Mouse (Mus musculus) liver, embryonic 14.5 days (tissue): ENCODE measurements around the gene Rpp14.

Source experiments
- CTCF ChIP-seq: IDR thresholded peaks from 2 replicates; pipeline ENCODE4 v1.5.1; 2016; ENCODE audit warnings: antibody characterized with exemption, low read depth, control low read depth
- EP300 ChIP-seq: IDR thresholded peaks from 2 replicates; pipeline ENCODE4 v1.6.1; 2016; ENCODE audit warnings: antibody characterized with exemption, low read depth

GRCm38 (mm10) chr14:8034561-8034960 is 45.6 kb upstream of the Rpp14 start:
- TF ChIP-seq CTCF (no peak), EP300 (no peak)
